ENCODE assay signal across 21 mouse cellular contexts in genomic region chr3:75259356-75259755, GRCm38 (mm10). TPM values are rescaled to one million over a fixed set of nuclear protein-coding genes. Genes with fewer than 3 reads are reported as not detected.
DNase-seq lines count a peak whose midpoint lies in the region; ATAC-seq lines count a peak whose summit lies in the region.
"Had no signal": no experiment of that assay in that cellular context is flagged by ENCODE, and none has a peak within 500 bp of the region (broad histone marks: within the 10 kb centered on the region; RNA-seq: fewer than 3 reads in every experiment).

No protein-coding gene starts in this region.

- peak; percentile 90 for ATAC-seq in frontal cortex, adult (ENCODE audit: low TSS enrichment)
- ATAC-seq: activated CD4-positive, CD25-positive, alpha-beta regulatory T cell, adult 4 months; inflammation-experienced regulatory T-cells, adult 6 months; Patski had no signal

- DNase-seq in frontal cortex, postnatal 14 days (ENCODE audit: low spot score in 2 of 2), result no peak
- peak; percentile 3 to 39 for DNase-seq in left cerebral cortex, postnatal 14 days (ENCODE audit: low spot score in 2 of 2)
- DNase-seq in left cerebral cortex, postnatal 36 days (ENCODE audit: low spot score in 2 of 2), result no peak
- peak; percentile 4 for DNase-seq in right cerebral cortex, adult 18-20 months
- no peak for DNase-seq in right cerebral cortex, adult 2 months (ENCODE audit: low spot score in 2 of 2)
- no peak for DNase-seq in heart, adult 18-20 months
- DNase-seq: adrenal gland, postnatal 14 days; cerebellum, adult 11 months; cerebellum, adult 8-10 months; cerebellum, postnatal 14 days; embryo, embryonic 11 days; gastrocnemius, postnatal 14 days had no signal

- intact Hi-C loops in left cerebral cortex, postnatal 14 days (cut with DNase I), result no loop called here
- intact Hi-C loops in left cerebral cortex, postnatal 36 days (cut with DNase I), result no loop called here

RNA-seq across cellular contexts. Expression of gene Serpini2, which starts 10.5 kb away (rescaled TPM):
- not detected for total RNA-seq in left cerebral cortex, postnatal 14 days (2021)
- total RNA-seq in left cerebral cortex, postnatal 36 days (2021), result not detected
- total RNA-seq in heart, adult 18-20 months (2021), result not detected
- total RNA-seq: adrenal gland, adult 18-20 months; adrenal gland, postnatal 14 days; CH12.LX; common myeloid progenitor, adult 5-6 weeks; gastrocnemius, postnatal 14 days; heart, adult 8-10 months; heart, postnatal 25 days had no signal

Comparison
In these comparisons a context has a peak if more than half of its experiments do, and no peak if none do; other contexts are left out.
1. DNase-seq: peak in left cerebral cortex, postnatal 14 days (2 of 2) and right cerebral cortex, adult 18-20 months (single experiment); none in frontal cortex, postnatal 14 days (0 of 2), left cerebral cortex, postnatal 36 days (0 of 2), right cerebral cortex, adult 2 months (0 of 2) and heart, adult 18-20 months (0 of 2).